Mouse (Mus musculus) liver, embryonic 14.5 days (tissue): ENCODE data around the gene Casp9.

ENCODE experiments used
- CTCF ChIP-seq: IDR thresholded peaks from 2 replicates; pipeline ENCODE4 v1.5.1; 2016; ENCODE audit warnings: antibody characterized with exemption, low read depth, control low read depth
- EP300 ChIP-seq: IDR thresholded peaks from 2 replicates; pipeline ENCODE4 v1.6.1; 2016; ENCODE audit warnings: antibody characterized with exemption, low read depth

DNA sequence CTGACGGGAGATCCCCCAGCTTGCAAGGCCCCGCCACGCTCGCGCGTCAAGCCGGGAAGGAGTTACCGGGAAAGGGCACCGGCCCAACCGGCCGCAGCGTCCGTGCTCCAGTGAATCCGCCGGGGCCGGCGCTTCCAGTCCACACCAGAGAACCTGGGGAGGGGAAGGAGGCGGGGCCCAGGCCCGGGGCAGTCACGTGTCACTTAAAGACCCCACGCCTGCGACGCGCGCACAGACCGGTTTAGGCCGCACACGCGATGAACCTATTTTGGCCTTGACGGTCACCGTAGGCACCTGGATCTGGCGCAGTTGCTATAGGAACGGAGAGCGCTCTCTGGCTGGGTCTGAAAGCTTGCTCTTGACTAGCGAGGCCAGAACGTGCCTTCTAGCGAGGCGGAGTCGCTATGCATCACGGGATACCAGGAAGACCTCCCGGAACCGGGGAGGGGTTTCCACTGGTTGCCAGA lies 2.9 kb upstream of the Casp9 start, which contains the start of gene Dnajc16:
- TF ChIP-seq CTCF (peak; percentile 37; the same call in 1 of the 2 replicates), EP300 (peak; percentile 22)
